Mouse (Mus musculus): Measurements from ENCODE around the gene Ccdc157.
"Not testable (repeated sequence)": the region's sequence is repeated elsewhere in the genome, so short reads cannot be mapped to it uniquely, and the experiment has no call there.

Ccdc157 gene

DNA sequence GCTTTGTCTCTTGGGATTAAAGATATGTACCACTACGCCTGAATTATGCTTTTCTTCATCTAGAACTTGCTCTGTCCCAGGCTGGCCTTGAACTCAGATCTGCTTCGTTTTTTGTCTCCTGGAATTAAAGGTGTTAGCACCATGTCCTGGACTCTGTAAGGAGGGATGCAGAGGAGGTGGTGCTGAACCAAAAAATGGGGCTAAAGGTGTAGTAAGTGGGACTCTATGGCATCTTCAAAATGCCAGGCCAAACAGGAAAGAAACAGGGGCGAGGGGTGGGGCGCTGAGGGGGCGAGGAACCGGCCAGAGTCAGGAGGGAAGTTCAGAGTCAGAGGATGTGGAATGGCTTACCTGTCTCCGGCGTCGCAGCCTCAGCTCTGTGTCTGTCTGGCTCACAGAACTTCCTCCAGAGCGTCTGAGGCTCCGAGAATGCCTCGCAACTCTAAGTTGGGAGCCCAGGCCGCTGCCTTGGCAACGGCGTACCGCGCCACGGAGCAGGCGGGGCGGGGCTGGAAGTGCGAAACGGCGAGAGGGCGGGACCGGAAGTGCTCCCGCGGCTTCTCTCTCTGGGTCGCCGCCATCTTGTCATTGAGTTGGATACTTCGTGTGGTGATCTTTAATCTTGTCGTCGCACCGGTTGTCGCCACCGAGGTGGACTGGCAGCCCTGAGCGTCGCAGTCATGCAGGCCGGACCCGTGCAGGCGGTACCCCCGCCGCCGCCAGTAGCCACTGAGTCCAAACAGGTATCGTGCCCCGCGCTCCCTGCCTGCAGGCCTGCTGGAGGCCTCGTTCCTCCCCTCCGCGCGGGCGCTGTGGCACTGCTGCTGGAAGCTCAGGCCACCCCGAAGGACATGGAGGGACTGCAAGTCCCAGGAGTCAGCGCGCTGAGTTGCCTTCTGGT lies at the start of gene Ccdc157, which contains the start of gene Sf3a1:
Ccdc157 (minus strand) TSS at position 486 of the 901 bp plus-strand sequence.
Sf3a1 (plus strand) TSS at position 543 of the 901 bp plus-strand sequence.
- DNase-seq: peak; percentile 91 to 94

DNA sequence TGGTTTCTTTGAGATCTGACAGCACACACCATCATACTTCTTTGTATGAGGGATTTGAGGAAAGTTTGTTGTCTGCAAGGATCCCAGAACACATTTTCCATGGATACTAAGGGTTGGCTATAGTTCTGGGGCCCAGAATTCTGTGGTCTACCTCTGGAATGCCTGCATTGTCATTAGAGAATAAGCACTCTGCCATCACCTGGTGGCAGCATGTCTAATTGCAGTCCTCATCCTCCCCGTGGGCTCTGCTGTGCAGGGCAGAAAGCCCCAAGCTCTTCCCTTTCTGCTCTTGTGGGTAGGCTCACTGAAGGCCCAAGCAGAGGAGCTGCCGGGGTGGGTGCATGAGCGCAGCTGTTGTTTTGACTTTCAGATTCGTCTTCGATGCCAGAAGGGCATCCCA lies 49.5 kb upstream of the Ccdc157 start:
- no peak for DNase-seq

GRCm38 (mm10) chr11:4207655-4208054 lies 47.6 kb upstream of the Ccdc157 start:
- peak in 1 of 2 experiments; percentile 0 for DNase-seq

DNA sequence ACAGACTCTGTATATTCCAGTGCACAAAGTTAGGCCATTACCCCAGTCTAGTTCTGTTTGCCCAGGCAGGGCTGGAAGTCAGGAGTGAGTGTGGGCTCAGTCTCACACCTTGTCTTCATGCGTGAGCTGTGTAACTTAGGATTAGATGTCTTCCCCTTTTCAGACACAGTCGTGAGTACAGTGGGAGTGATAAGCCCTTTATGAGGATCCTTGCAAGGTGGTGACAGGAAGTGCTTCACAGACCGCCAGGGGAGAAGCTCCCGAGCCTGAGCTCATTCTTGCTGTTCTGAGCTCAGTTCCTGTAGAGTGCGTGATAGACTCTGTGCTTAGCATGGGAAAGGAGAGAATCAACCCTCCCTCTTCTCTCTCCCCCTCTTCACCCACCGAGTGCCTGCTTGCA lies 46.5 kb upstream of the Ccdc157 start:
- no peak for DNase-seq

DNA sequence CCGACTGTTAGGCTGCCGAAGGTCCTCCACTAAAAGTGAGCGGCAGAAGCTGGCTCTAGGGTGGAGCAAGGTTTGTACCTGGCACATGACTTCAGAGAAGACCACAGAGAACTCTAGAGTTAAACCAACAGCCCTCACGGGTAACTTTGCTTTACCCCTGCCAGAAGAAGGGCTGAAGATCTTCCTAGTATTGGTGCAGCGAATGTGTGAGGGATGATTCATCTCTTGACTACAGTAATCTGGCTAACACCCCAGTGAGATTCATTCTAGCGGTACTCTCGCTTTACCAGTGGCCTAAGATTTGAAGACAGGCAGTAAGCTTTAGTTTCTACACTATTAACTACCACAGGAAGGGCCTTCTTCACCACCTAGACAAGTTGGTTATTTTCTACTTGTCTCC lies 45.9 kb upstream of the Ccdc157 start:
- DNase-seq: no peak

DNA sequence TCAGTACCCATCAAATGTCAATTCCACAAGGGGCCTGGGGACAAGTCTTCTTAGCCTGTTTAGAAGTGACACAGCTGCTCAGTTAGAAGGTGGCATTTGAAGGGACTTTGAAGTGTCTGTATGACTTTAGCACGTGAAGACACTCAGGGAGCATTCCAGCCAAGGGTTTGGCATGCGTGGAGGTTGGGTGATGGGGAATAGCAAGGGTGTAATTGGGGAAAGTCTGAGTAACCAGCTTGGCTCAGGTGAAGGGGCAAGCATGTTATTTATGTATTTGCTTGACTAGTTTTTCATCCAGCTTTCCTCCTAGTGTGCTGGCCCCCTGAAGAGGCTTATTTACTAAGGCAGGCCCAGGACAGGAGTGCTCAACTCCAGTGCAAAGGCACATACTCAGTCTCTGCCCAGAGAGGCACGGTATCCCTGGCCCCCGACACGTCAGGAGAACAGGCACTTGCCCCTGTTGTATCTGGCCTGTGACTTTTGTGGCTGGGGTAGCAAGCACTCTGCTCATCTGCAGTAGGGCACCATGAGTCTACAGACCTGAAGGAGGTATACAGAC lies 45.1 kb upstream of the Ccdc157 start:
- no peak for DNase-seq

DNA sequence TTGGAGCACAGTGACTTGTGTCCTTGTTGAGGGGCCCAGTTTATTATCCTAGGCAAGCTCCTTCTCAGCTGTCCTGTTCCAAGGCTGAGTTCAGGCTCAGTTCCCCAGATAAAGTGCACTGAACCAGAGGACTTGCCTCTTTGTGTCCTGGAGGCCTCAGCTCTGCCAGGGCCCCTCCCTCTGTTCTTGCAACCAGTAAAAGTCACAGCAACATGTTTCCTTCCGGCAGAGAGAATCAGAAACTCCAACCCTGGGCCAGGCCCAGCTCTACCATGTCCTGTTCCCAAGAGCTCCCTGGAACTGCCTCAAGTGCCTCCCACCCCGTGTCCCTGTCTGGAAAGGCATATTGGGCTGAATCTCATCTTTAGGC lies 43.6 kb upstream of the Ccdc157 start:
- peak; percentile 77 to 81 for DNase-seq

DNA sequence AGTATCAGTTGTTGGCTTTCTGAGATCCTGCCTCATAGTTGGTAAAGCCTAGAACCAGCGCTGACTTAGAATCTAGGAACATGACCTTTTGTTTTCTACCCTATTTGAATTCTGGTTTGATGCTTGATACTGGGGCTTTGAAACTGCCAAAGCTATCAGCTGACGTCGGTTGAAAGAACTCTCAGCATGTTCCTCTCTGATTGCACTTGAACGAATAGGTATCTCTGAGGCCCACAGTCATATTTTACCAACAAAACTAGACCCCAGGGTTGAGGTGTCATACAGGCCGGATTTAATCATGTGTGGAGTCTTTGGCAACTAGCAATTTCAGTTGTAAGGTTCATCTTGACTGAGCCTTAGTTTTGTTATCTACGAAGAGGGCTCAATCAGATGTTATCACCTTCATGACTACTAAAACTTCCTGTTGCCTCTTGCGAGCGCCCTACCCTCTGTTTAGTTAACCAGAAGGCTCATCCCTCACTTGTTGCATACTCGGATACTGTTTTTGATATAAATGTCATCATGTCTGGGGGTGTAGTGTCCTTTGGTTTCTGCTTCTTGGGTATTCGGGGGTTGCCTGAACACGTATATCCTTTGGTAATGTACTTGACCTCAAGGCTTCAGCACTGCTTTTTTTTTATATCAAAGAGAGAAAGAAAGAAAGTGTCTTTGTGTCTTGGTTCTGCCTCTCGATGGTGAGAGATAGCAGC lies 43.1 kb upstream of the Ccdc157 start:
- DNase-seq: no peak

GRCm38 (mm10) chr11:4201981-4202700 lies 42.0 kb upstream of the Ccdc157 start:
- DNase-seq: no peak

GRCm38 (mm10) chr11:4197691-4198090 lies 37.6 kb upstream of the Ccdc157 start:
- DNase-seq: peak; percentile 91 to 95

- peak; percentile 78 to 85 for DNase-seq
These were observed 36.5 kb upstream of the Ccdc157 start for GRCm38 (mm10) chr11:4196636-4197035.

GRCm38 (mm10) chr11:4195597-4196031 lies 35.5 kb upstream of the Ccdc157 start:
- no peak for DNase-seq

GRCm38 (mm10) chr11:4193420-4193819 lies 33.3 kb upstream of the Ccdc157 start:
- no peak for DNase-seq

- no peak for DNase-seq
These were observed 32.7 kb upstream of the Ccdc157 start for GRCm38 (mm10) chr11:4192757-4193156.

GRCm38 (mm10) chr11:4190677-4191076 lies 30.6 kb upstream of the Ccdc157 start:
- no peak for DNase-seq

DNA sequence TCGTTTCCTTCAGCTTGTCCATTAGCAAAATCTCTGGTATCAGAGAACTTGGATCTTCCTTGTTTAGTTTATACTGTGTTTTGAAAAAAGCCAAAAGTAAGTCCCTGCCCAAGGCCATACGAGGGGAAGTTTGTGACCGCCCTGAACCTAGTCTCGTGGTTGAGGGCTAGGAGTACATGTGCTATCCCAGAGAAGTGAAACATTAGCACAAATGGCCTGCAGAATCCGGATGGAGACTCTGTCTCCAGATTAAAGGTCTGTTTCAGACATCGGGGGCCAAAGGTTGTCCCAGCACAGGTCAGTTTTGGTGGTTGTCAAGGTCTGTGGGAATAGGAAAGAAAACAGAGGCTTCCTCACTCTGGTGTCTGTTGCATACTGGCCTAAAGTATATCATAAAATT lies 29.1 kb upstream of the Ccdc157 start:
- peak; percentile 85 to 90 for DNase-seq

DNA sequence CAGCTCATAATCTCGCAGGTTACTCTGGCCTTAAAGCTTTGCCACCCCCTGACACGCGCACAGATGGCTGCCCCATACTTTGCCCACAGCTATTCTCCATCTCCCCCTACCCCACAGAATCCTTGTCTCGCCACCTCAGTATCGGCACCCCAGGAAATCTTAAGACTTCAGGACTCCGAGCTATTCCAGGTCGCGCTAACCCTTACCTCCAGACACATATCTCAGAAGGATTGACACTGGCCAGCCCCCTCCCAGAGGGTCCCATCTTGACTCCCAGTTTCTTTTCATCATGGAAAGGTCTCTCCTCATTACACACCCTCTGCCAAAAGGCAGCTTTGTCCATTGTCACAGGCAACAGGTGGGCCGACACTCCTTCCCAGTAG lies 27.2 kb upstream of the Ccdc157 start:
- DNase-seq: no peak

GRCm38 (mm10) chr11:4186486-4187317 lies 26.6 kb upstream of the Ccdc157 start, which contains the start of gene Tbc1d10a:
Gene Tbc1d10a, plus strand, starts transcription at chr11:4186789.
- peak; percentile 99 for DNase-seq

DNA sequence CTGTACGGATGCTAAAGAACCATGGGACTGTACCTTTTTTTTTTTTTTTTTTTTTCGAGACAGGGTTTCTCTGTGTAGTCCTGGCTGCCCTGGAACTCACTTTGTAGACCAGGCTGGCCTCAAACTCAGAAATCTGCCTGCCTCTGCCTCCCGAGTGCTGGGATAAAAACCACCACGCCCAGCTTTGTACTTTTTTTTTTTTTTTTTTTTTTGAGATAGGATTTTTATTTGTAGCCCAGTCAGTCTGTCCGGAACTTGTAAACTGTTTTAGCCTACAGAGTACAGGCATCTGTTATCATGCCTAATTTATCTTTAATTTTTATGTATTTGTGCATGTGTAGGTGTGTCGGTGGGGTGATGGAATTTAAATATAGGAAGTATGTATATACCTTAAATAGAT lies 25.4 kb upstream of the Ccdc157 start:
- DNase-seq: not testable (repeated sequence)

- no peak for DNase-seq
These were observed 24.3 kb upstream of the Ccdc157 start for GRCm38 (mm10) chr11:4184251-4184952.

DNA sequence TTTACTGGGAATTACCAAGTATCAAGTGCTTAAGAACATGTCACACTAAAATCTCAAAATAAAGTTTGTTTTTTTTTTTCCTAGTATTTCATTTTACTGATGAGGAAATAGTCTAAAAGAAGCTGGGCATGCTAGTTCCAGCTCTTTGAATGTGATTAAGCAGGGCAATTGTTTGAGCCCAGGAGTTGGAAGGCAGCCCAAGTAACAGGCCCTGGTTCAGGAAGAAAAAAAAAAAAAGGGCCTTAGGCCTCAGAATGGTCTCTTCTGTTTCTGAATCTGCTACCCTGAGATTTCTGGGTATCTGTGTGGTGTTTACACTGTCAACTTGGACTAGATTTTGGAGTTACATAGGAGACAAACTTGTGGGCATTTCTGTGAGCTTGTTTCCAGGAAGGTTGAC lies 23.4 kb upstream of the Ccdc157 start:
- DNase-seq: no peak
